Mouse (Mus musculus): Measurements from ENCODE around the gene Prss28.

Gene Prss28

DNA sequence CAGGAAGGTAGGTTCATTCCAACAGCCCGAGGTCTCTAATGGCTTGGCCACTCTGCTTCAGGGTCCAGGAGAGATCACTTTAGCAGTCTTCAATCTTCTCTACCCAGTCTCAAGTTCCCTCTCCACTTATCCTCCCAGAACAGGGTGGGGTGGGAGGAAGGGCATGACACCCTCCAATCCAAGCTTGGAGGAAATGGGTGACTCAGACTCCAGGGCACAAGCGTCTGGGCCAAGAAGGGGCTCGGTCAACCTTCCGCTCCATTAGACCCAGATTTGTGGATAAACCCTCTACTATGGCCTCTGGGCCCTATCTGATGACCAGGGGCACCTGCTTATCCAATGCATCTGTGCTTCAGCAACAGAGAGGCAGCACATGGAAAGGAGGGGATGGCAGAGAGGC is 37.0 kb downstream of the Prss28 start, which contains the start of gene Tpsab1:
Tpsab1 (minus strand) TSS at position 101 of the 400 bp plus-strand sequence.
- no peak for DNase-seq

DNA sequence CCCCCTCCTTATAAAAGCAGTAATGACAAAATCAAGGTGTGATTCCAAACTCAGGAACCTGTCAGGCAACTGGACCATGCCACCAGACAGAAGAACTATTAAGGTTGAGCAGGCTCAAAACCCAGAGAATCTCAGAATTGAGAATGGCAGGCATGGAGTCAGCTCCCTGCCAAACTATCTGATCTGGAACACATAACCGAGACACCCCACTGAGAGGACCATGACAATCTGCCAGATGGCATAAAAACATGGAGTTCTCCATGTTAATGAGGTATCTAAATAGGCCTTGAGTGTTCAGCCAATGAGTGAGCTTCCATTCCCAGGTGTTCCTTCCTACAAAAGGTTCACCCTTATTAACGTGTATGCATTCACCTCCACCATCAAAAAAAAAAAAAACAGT is 52.8 kb downstream of the Prss28 start:
- DNase-seq = no peak
